Mouse (Mus musculus) liver, adult 2 months (tissue): ENCODE measurements around the gene Cadm1. TPM values are rescaled to one million over a fixed set of nuclear protein-coding genes. Genes with fewer than 3 reads are reported as not detected.

ENCODE experiments used
- DNase-seq: peaks from one replicate; pipeline ENCODE4 v3.0.0-alpha.2; 2011; ENCODE audit warnings: low read depth, low spot score; ENCODE audit errors: extremely low read depth
- H3K27ac ChIP-seq: fragments of 200-500 bp; replicated peaks from 2 replicates; pipeline ENCODE4 v1.5.1; 2012; ENCODE audit warnings: low read depth, mild to moderate bottlenecking, control low read depth, inconsistent platforms, low read length; ENCODE audit not compliant: insufficient read depth
- H3K27me3 ChIP-seq: fragments of 200-500 bp; 2 replicates; pipeline ENCODE4 v1.6.1; 2012; ENCODE audit warnings: mild to moderate bottlenecking, moderate library complexity, low read length, inconsistent platforms; ENCODE audit not compliant: control insufficient read depth, insufficient read depth
- H3K36me3 ChIP-seq: fragments of 200-500 bp; 2 replicates; pipeline ENCODE4 v1.6.1; 2012; ENCODE audit warnings: low read length, inconsistent platforms; ENCODE audit not compliant: control insufficient read depth, insufficient read depth
- H3K4me1 ChIP-seq: fragments of 200-500 bp; 2 replicates; pipeline ENCODE4 v1.6.1; 2011; ENCODE audit warnings: low read length; ENCODE audit not compliant: control insufficient read depth, insufficient read depth
- H3K4me3 ChIP-seq: fragments of 200-500 bp; 2 replicates; pipeline ENCODE4 v1.5.1; 2011; ENCODE audit warnings: low read depth, mild to moderate bottlenecking, control low read depth, low read length, moderate library complexity; ENCODE audit not compliant: insufficient read depth
- H3K79me2 ChIP-seq: fragments of 200-500 bp; 2 replicates; pipeline ENCODE4 v1.6.1; 2012; ENCODE audit warnings: inconsistent platforms, mild to moderate bottlenecking, low read length, moderate library complexity; ENCODE audit not compliant: control insufficient read depth, insufficient read depth
- H3K9ac ChIP-seq: fragments of 200-500 bp; 2 replicates; pipeline ENCODE4 v1.6.1; 2012; ENCODE audit warnings: low read depth, mild to moderate bottlenecking, control low read depth, inconsistent platforms, low read length
- CTCF ChIP-seq: fragments of 200-500 bp; IDR thresholded peaks from 2 replicates; pipeline ENCODE4 v1.5.1; 2011; ENCODE audit warnings: low read depth, low read length, control low read depth
- POLR2A ChIP-seq: fragments of 200-500 bp; IDR thresholded peaks from 2 replicates; pipeline ENCODE4 v1.6.1; 2011; ENCODE audit warnings: low read length, control low read depth; ENCODE audit not compliant: insufficient read depth; ENCODE audit errors: extremely low read depth
- WGBS: fragments of 180-500 bp; shearing (Covaris S2); methylation state at CpG from one replicate; pipeline ENCODE4 v1.1.7; 2018; 5-methylcytosine and 5-hydroxymethylcytosine counted together
- polyA plus RNA-seq: library from polyadenylated mRNA; depleted of rRNA; stranded (reverse); fragments of >200 nt; gene quantifications from 2 replicates; pipeline ENCODE4 v1.2.3, GENCODE M21; 2012
- total RNA-seq: library from RNA; depleted of rRNA; stranded (reverse); fragments of >200 nt; gene quantifications from 2 replicates; pipeline ENCODE4 v1.2.3, GENCODE M21; 2014

Cadm1 gene
- total and polyA plus RNA-seq, 2 experiments = 12.5 to 21.4 TPM

DNA sequence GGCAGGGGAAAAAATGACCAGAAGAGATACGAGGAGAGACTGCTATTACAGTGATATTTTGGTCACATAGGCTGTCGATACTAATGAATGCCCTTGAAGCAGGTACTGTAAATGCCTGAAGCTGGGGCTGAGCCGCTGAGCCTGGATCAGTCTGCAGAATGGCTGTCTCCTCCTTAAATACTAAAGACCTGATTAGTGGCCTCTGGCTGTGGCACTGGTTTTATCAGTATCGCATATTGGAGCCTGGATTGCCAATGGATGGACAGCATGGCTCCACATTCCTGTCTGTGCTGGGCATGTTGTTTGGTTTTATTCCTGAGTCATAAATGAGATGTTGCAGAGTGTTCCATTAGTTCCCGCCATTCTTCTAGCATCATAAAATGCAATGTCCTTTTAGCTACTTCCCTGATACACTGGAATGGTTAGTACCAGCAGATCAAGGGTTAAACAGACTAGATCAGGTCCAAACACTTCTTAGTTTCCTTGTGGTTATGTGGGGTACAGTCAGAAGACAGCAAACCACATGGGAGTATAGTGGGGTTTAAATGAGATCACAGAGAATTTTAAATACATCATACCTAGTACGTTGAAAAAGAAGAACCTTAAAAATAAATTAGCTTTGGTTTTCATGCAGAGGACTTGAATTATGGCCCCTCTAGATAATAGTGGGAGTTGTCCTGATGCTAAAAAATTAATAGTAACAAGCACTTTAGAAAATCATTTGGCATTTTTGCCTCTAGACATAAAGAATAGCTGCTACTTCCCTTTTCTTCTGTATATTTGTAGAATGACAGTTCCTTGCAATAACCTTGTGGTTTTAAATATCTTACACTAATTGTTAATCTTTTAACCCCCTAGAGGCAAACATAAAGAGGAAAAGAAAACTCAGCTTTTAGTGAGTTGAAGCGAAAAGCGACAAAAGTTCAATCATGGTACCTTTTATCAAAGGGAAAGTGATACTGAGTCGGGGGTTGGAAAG, 247.3 kb downstream of the Cadm1 start:
- TF ChIP-seq POLR2A = no peak
- Histone ChIP-seq H3K79me2 (no peaks in the 10 kb centered on the region), H3K4me1 (no peaks in the 10 kb centered on the region), H3K27me3 (no peaks in the 10 kb centered on the region), H3K27ac (no peak overlapping the region), H3K36me3 (no peaks in the 10 kb centered on the region), H3K4me3 (no peak overlapping the region), H3K9ac (no peak overlapping the region)
- DNase-seq = no peak
- 89% methylated on average over 9 of the region's 9 CpGs for WGBS

DNA sequence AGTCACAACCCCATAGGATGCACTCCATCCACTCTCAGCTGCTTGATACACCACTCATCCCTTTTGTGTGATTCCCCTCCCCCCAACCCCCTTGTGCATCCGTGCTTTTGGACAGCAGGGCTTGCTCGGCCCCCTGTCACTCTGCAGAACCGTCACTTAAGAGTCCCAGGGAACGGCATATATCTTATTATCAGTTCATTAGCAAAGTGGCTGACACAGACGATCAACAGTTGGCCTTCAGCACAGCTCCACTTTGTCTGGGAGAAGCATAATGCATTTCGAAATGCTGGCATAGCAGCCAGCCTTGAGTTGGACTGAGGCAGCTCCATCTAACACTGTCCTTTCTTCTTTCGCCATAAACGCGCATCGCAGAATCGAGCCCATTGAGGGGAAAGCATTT, 248.5 kb downstream of the Cadm1 start:
- no peaks in the 10 kb centered on the region for H3K27me3 ChIP-seq
- H3K4me3 ChIP-seq = no peak overlapping the region
- H3K36me3 ChIP-seq = no peaks in the 10 kb centered on the region
- no peak for DNase-seq
- no peak overlapping the region for H3K9ac ChIP-seq
- WGBS = 72% methylated on average over 11 of the region's 11 CpGs
- TF ChIP-seq POLR2A (no peak), CTCF (no peak)
- H3K4me1 ChIP-seq = no peaks in the 10 kb centered on the region
- H3K27ac ChIP-seq = no peak overlapping the region
- no peaks in the 10 kb centered on the region; the same call in 1 of the 2 replicates for H3K79me2 ChIP-seq

DNA sequence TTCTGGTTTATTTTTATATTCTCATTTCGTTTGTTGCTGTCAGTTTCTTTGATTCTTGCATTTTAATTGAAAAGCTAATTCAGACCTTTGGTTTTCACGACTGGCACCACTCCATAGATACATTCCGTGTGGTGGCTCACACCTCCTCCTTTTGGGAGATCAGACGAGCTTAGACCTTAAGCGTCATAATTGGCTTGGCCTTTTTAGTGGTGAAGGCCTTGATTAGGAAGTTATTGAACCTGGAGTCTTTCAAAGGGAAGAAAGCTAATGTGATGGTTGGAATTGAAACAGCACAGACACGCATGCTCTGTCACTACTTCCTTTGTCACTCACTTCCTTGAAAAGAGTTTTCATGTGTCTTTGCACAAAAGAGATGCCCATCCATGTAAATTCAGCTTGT, 249.3 kb downstream of the Cadm1 start:
- no peak for TF ChIP-seq POLR2A
- TF ChIP-seq CTCF = no peak
- H3K4me1 ChIP-seq = no peaks in the 10 kb centered on the region
- 84% methylated on average over 6 of the region's 6 CpGs for WGBS
- H3K27ac ChIP-seq = no peak overlapping the region
- H3K36me3 ChIP-seq = no peaks in the 10 kb centered on the region
- H3K9ac ChIP-seq = no peak overlapping the region
- no peaks in the 10 kb centered on the region for H3K27me3 ChIP-seq
- no peak for DNase-seq
- no peak overlapping the region for H3K4me3 ChIP-seq
- no peaks in the 10 kb centered on the region; the same call in 1 of the 2 replicates for H3K79me2 ChIP-seq

DNA sequence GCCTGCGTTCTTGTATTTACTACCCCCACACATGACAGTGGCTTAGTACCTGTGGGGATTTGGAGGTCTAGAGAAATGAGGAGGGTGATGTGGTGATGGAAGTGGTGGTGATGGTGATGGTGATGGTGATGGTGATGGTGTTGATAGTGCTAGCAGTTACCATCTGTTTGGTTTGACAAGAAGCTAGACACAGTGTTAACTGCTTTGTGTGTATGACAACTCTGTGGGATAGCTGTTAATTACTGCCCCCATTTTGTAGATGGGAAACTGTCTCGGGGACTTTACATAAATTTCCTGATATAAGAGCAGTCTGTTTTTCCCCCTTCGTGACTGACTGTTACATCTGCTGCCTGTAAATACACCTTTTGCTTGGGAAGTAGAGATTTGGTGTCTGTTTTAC, 256.7 kb downstream of the Cadm1 start:
- Histone ChIP-seq H3K4me3 (no peak overlapping the region), H3K27ac (no peak overlapping the region), H3K36me3 (peaks cover 4% of the 10 kb centered on the region; the same call in 1 of the 2 replicates), H3K9ac (no peak overlapping the region), H3K27me3 (no peaks in the 10 kb centered on the region), H3K79me2 (no peaks in the 10 kb centered on the region; the same call in 1 of the 2 replicates), H3K4me1 (no peaks in the 10 kb centered on the region)
- TF ChIP-seq POLR2A (no peak), CTCF (no peak)
- no peak for DNase-seq
- 88% methylated on average over 3 of the region's 3 CpGs for WGBS

DNA sequence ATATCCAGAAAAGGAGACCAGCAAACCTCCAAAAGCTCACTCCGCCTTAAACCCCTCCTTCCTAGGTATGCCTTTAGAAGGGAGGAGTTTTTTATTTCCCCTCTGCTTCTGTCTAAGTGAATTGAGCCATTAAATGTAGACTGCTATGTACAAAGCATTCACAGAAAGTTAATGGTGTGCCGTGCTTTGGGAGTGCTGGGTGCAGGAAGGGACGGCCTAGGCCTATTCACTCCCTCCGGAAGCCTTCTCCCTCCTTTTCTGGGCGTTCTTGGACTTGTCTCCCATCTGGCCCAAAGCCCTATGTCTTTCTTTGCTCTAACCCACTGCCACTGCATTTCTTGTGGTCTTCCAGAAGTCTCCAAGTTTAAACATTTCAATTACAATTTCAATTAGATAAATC, 268.5 kb downstream of the Cadm1 start:
- Histone ChIP-seq H3K36me3 (peaks cover 13% of the 10 kb centered on the region), H3K27me3 (no peaks in the 10 kb centered on the region), H3K4me1 (no peaks in the 10 kb centered on the region), H3K27ac (no peak overlapping the region), H3K9ac (no peak overlapping the region), H3K4me3 (no peak overlapping the region), H3K79me2 (no peaks in the 10 kb centered on the region)
- WGBS = 91% methylated on average over 5 of the region's 5 CpGs
- DNase-seq = no peak
- TF ChIP-seq CTCF (no peak), POLR2A (no peak)

DNA sequence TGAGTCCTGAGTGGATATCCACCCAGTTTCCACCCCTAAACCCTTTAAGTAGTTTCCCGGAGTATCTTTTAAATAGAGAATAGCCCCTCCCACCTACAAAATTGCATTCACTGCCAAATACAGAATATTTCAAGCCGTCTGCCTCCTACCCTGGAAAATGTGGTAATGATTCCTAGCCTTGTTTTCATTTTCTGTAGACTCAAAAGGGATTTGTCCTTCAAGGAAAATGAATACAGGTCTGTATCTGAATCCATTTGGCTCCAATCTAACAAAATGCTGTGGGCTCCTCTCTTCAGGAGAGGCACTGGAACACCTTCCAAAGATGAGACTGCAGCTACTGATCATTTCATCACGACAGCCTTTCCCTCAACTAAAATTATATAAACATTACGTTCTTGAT, 271.3 kb downstream of the Cadm1 start:
- no peak for DNase-seq
- H3K4me3 ChIP-seq = no peak overlapping the region
- TF ChIP-seq CTCF = no peak
- no peak for TF ChIP-seq POLR2A
- H3K36me3 ChIP-seq = peaks cover 13% of the 10 kb centered on the region
- no peak overlapping the region for H3K27ac ChIP-seq
- WGBS = 89% methylated on average over 4 of the region's 4 CpGs
- no peaks in the 10 kb centered on the region for H3K27me3 ChIP-seq
- H3K79me2 ChIP-seq = no peaks in the 10 kb centered on the region
- H3K9ac ChIP-seq = no peak overlapping the region
- H3K4me1 ChIP-seq = no peaks in the 10 kb centered on the region
